Mouse (Mus musculus) small intestine, adult 2 months (tissue): ENCODE measurements around the gene Crip3. TPM values are rescaled to one million over a fixed set of nuclear protein-coding genes. Genes with fewer than 3 reads are reported as not detected.

Experiments used
- H3K27ac ChIP-seq: fragments of 200-500 bp; 2 replicates; pipeline ENCODE4 v1.5.1; 2012; ENCODE audit warnings: low read depth, low read length, control low read depth, inconsistent platforms; ENCODE audit not compliant: insufficient read depth
- H3K27me3 ChIP-seq: fragments of 200-500 bp; 2 replicates; pipeline ENCODE4 v1.6.1; 2012; ENCODE audit warnings: mild to moderate bottlenecking, moderate library complexity, low read length, inconsistent platforms; ENCODE audit not compliant: control insufficient read depth, insufficient read depth
- H3K36me3 ChIP-seq: fragments of 200-500 bp; 2 replicates; pipeline ENCODE4 v1.6.1; 2012; ENCODE audit warnings: mild to moderate bottlenecking, low read length, control low read depth, inconsistent platforms; ENCODE audit not compliant: control insufficient read depth, insufficient read depth
- H3K4me1 ChIP-seq: fragments of 200-500 bp; 2 replicates; pipeline ENCODE4 v1.6.1; 2012; ENCODE audit warnings: low read length, inconsistent platforms, mixed read lengths; ENCODE audit not compliant: control insufficient read depth, insufficient read depth, insufficient read length
- H3K4me3 ChIP-seq: fragments of 200-500 bp; 2 replicates; pipeline ENCODE4 v1.5.1; 2012; ENCODE audit warnings: low read depth, mild to moderate bottlenecking, control low read depth, inconsistent platforms, low read length, moderate library complexity
- CTCF ChIP-seq: fragments of 200-500 bp; IDR thresholded peaks from 2 replicates; pipeline ENCODE4 v1.5.1; 2012; ENCODE audit warnings: low read depth, mild to moderate bottlenecking, control low read depth, inconsistent platforms, low read length, moderate library complexity, mixed read lengths; ENCODE audit not compliant: insufficient replicate concordance, insufficient read length; ENCODE audit errors: extremely low read depth
- POLR2A ChIP-seq: fragments of 200-500 bp; IDR thresholded peaks from 2 replicates; pipeline ENCODE4 v1.6.1; 2012; ENCODE audit warnings: low read depth, mild to moderate bottlenecking, control low read depth, inconsistent platforms, low read length, moderate library complexity
- WGBS: fragments of 180-500 bp; shearing (Covaris S2); methylation state at CpG from one replicate; pipeline ENCODE4 v1.1.7; 2018; 5-methylcytosine and 5-hydroxymethylcytosine counted together
- polyA plus RNA-seq: library from polyadenylated mRNA; depleted of rRNA; stranded (reverse); fragments of >200 nt; gene quantifications from 2 replicates; pipeline ENCODE4 v1.2.3, GENCODE M21; 2012; rRNA removed

Gene Crip3
- polyA plus RNA-seq, result not detected in 2 replicates

- H3K4me3 ChIP-seq, result peak within 1 kb of the TSS; percentile 20; the same call in 1 of the 2 replicates
- TF ChIP-seq POLR2A (no peak), CTCF (no peak)
- 6% methylated on average over 14 of the region's 18 CpGs for WGBS
- H3K27me3 ChIP-seq, result peaks cover 5% of the 10 kb centered on the region; the same call in 1 of the 2 replicates
- H3K27ac ChIP-seq, result no peak within 1 kb of the TSS
- H3K36me3 ChIP-seq, result no peaks in the 10 kb centered on the region
- H3K4me1 ChIP-seq, result peaks cover 6% of the 10 kb centered on the region
These were observed at the start of gene Crip3 for GRCm38 (mm10) chr17:46428761-46429414. TSS of gene Crip3 (plus strand) at chr17:46428926.

DNA sequence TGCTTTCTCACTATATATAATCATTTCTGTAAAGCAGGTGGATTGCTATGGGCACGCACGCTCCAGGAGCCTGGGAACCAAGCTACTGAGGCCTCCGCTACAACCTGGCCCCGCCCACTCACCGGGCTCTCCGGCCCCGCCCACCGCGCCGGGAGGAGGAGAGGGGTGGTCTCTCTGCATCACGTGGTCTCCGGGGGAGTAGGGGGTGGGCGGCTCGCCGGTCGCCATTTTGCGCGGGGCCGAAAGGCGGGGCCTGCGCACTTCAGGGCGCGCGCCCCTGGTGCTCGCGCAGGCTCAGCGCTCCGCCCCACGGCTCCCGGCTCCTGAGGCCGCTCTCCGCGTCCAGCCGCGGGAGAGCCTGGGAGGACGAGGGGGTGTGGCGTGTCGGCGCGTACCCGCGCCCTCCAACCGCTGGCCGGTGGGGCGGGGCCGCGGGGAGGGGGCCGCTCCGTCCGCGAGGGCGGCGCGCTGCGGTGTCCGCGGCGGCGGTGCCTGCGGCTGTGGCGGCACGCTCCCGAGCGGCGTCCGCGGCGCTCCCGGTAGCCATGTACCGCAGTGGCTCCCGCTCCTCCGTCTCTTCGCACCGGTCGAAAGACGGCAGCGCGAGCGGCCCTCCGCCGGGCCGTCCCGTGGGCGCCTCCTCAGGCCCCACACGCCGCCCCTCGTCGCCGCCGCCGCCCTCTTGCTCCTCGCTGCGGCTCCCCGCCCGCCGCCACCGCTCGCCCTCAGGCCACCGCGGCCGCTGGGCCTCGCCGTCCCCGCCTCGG lies 45.2 kb upstream of the Crip3 start, which contains the start of gene Zfp318:
Gene Zfp318 (plus strand): TSS at position 438 of the 767 bp plus-strand sequence.
- H3K4me1 ChIP-seq, result no peaks in the 10 kb centered on the region
- no peak within 1 kb of the TSS; the same call in 1 of the 2 replicates for H3K27ac ChIP-seq
- H3K36me3 ChIP-seq, result peaks cover 2% of the 10 kb centered on the region; the same call in 1 of the 2 replicates
- peak within 1 kb of the TSS; percentile 96 for H3K4me3 ChIP-seq
- H3K27me3 ChIP-seq, result no peaks in the 10 kb centered on the region; the same call in 1 of the 2 replicates
- WGBS, result under 1% methylated on average over 100 of the region's 105 CpGs
- TF ChIP-seq POLR2A, result peak; percentile 58; the same call in 1 of the 2 replicates
- no peak for TF ChIP-seq CTCF

DNA sequence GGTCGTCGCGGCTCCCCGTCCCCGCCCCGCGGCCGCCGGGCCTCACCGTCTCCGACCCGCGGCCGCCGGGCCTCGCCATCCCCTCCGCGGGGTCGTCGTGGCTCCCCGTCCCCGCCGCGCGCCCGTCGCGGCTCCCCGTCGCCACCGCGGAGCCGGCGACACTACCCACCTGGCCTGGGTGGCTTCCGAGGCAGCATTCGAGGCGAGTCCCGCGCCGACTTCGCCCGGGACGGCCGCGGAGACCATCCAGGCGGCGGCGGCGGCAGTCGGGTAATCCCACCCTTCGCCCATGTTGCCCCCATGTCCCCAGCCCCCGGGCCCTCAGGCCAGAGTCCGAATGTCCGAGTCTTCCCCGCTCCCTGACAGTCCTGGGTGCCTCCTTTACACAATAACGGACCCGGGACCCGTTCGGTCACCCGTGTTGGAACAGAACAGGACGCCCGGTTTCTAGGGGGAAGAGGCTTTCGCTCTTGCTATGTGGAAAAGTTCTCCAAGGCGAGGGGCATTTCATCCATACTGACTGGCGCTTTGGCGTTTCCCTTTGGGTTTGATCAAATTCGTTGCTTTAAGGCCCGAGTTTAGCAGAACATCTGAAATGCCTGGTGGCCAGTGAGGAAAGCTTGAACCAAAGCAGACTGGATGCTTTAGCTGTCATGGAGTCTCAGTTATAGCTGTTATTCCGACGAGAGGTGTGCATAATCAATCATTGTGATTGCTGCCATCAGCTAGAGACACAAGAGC lies 44.5 kb upstream of the Crip3 start:
- Histone ChIP-seq H3K4me1 (no peaks in the 10 kb centered on the region), H3K36me3 (peaks cover 3% of the 10 kb centered on the region; the same call in 1 of the 2 replicates), H3K4me3 (peak overlapping the region; percentile 96), H3K27ac (no peak overlapping the region; the same call in 1 of the 2 replicates), H3K27me3 (no peaks in the 10 kb centered on the region; the same call in 1 of the 2 replicates)
- TF ChIP-seq POLR2A, result no peak
- 1% methylated on average over 70 of the region's 70 CpGs for WGBS

DNA sequence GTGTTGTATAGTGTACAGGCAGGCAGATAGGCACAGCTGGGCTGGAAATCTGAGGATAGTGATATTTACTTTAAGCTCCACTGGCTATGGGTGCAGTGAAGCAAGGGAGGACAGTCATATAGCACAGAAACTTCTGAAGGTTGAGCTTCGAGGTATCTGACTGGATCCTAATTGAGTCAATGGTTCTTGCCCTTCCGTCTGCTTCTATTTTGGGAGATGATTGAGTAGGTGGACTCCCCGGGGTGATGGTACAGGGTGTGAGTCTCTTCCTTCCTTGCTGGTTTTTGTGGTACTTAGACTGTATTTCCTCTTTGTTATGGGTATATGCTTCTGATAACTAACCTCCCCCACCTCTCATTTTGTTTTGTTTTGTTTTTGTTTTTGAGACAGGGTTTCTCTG lies 40.5 kb upstream of the Crip3 start:
- H3K27me3 ChIP-seq, result no peaks in the 10 kb centered on the region; the same call in 1 of the 2 replicates
- H3K27ac ChIP-seq, result no peak overlapping the region
- WGBS, result 81% methylated on average over 3 of the region's 3 CpGs
- H3K4me3 ChIP-seq, result no peak overlapping the region
- H3K4me1 ChIP-seq, result no peaks in the 10 kb centered on the region
- peaks cover 3% of the 10 kb centered on the region; the same call in 1 of the 2 replicates for H3K36me3 ChIP-seq
- no peak for TF ChIP-seq POLR2A
- TF ChIP-seq CTCF, result no peak

- Histone ChIP-seq H3K4me3 (no peak overlapping the region), H3K4me1 (no peaks in the 10 kb centered on the region), H3K36me3 (peaks cover 11% of the 10 kb centered on the region), H3K27me3 (no peaks in the 10 kb centered on the region), H3K27ac (no peak overlapping the region)
- 52% methylated on average over 2 of the region's 2 CpGs for WGBS
- TF ChIP-seq CTCF (peak; percentile 45; the same call in 1 of the 2 replicates), POLR2A (no peak)
These were observed 35.7 kb upstream of the Crip3 start for GRCm38 (mm10) chr17:46393012-46393411.

DNA sequence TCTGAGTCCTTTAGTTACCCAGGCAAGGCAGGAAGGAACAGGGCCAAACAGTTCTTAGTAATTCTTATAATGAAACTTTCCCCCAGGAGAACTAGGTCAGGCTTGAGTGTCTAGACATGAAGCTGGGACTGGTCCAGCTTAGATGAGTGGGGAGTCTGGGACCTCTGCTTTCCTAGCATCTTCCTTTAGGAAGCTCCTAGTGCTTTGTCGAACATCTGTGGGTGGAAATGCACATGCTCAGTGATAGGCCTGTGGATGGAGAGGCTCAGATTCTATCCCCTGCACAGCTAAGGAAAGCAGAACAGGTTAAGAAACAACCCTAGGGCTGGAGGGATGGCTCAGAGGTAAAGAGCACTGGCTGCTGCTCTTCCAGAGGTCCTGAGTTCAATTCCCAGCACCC lies 34.1 kb upstream of the Crip3 start:
- TF ChIP-seq POLR2A, result no peak
- TF ChIP-seq CTCF, result no peak
- no peak overlapping the region for H3K27ac ChIP-seq
- H3K27me3 ChIP-seq, result no peaks in the 10 kb centered on the region
- 85% methylated on average over 1 of the region's 1 CpGs for WGBS
- no peak overlapping the region for H3K4me3 ChIP-seq
- H3K36me3 ChIP-seq, result peaks cover 10% of the 10 kb centered on the region
- no peaks in the 10 kb centered on the region for H3K4me1 ChIP-seq
